Mouse (Mus musculus): ENCODE results near the gene Odf2l.

Odf2l gene

GRCm38 (mm10) chr3:145131210-145131868 lies 13.0 kb downstream of the Odf2l start:
- DNase-seq (ENCODE audit: low read depth in 2 of 2, low spot score in 2 of 2), result peak in 1 of 2 experiments; percentile 20

GRCm38 (mm10) chr3:145140236-145140635 lies 21.8 kb downstream of the Odf2l start:
- DNase-seq (ENCODE audit: low read depth in 2 of 2, low spot score in 2 of 2), result no peak

GRCm38 (mm10) chr3:145142925-145143324 lies 24.5 kb downstream of the Odf2l start:
- no peak for DNase-seq (ENCODE audit: low read depth in 2 of 2, low spot score in 2 of 2)

- no peak for DNase-seq (ENCODE audit: low read depth in 2 of 2, low spot score in 2 of 2)
Measured at GRCm38 (mm10) chr3:145143856-145144255, 25.5 kb downstream of the Odf2l start.

- DNase-seq (ENCODE audit: low read depth in 2 of 2, low spot score in 2 of 2), result no peak
Measured at GRCm38 (mm10) chr3:145146871-145147270, 28.5 kb downstream of the Odf2l start.

- DNase-seq (ENCODE audit: low read depth in 2 of 2, low spot score in 2 of 2), result no peak
Measured at GRCm38 (mm10) chr3:145147483-145147882, 29.1 kb downstream of the Odf2l start.

GRCm38 (mm10) chr3:145147952-145148351 lies 29.6 kb downstream of the Odf2l start:
- no peak for DNase-seq (ENCODE audit: low read depth in 2 of 2, low spot score in 2 of 2)

GRCm38 (mm10) chr3:145151092-145151491 lies 32.7 kb downstream of the Odf2l start:
- DNase-seq (ENCODE audit: low read depth in 2 of 2, low spot score in 2 of 2), result no peak

GRCm38 (mm10) chr3:145151933-145152332 lies 33.5 kb downstream of the Odf2l start:
- no peak for DNase-seq (ENCODE audit: low read depth in 2 of 2, low spot score in 2 of 2)

- no peak for DNase-seq (ENCODE audit: low read depth in 2 of 2, low spot score in 2 of 2)
Measured at GRCm38 (mm10) chr3:145156883-145157282, 38.5 kb downstream of the Odf2l start.

GRCm38 (mm10) chr3:145158441-145158840 lies 40.1 kb downstream of the Odf2l start:
- DNase-seq (ENCODE audit: low read depth in 2 of 2, low spot score in 2 of 2), result no peak

- DNase-seq (ENCODE audit: low read depth in 2 of 2, low spot score in 2 of 2), result no peak
Measured at GRCm38 (mm10) chr3:145166741-145167140, 48.4 kb downstream of the Odf2l start.

- DNase-seq (ENCODE audit: low read depth in 2 of 2, low spot score in 2 of 2), result no peak
Measured at GRCm38 (mm10) chr3:145167766-145168165, 49.4 kb downstream of the Odf2l start.

GRCm38 (mm10) chr3:145168844-145169696 lies 50.7 kb downstream of the Odf2l start:
- DNase-seq (ENCODE audit: low read depth in 2 of 2, low spot score in 2 of 2), result no peak

GRCm38 (mm10) chr3:145170028-145170427 lies 51.6 kb downstream of the Odf2l start:
- DNase-seq (ENCODE audit: low read depth in 2 of 2, low spot score in 2 of 2), result no peak

- no peak for DNase-seq (ENCODE audit: low read depth in 2 of 2, low spot score in 2 of 2)
Measured at GRCm38 (mm10) chr3:145170604-145171389, 52.4 kb downstream of the Odf2l start.

- DNase-seq (ENCODE audit: low read depth in 2 of 2, low spot score in 2 of 2), result no peak
Measured at GRCm38 (mm10) chr3:145171390-145172060, 53.1 kb downstream of the Odf2l start.

GRCm38 (mm10) chr3:145184645-145185044 lies 66.3 kb downstream of the Odf2l start:
- no peak for DNase-seq (ENCODE audit: low read depth in 2 of 2, low spot score in 2 of 2)

GRCm38 (mm10) chr3:145191972-145192371 lies 73.6 kb downstream of the Odf2l start:
- no peak for DNase-seq (ENCODE audit: low read depth in 2 of 2, low spot score in 2 of 2)

GRCm38 (mm10) chr3:145195240-145195923 lies 77.0 kb downstream of the Odf2l start:
- DNase-seq (ENCODE audit: low read depth in 2 of 2, low spot score in 2 of 2), result no peak

Data from CD8-positive naive resting alpha-beta T cell, adult 2 months (primary cell).